ENCODE assay signal across 8 mouse cellular contexts in genomic region chr12:98259518-98259852, GRCm38 (mm10). TPM values are rescaled to one million over a fixed set of nuclear protein-coding genes. Genes with fewer than 3 reads are reported as not detected.
DNase-seq lines count a peak whose midpoint lies in the region; ATAC-seq and TF ChIP-seq lines count a peak whose summit lies in the region.

No protein-coding gene starts in this region.

- H3K9ac ChIP-seq in heart, embryonic 11.5 days (ENCODE audit: low read depth, low read length), result peak overlapping the region; percentile 97
- peak overlapping the region; percentile 94 for H3K9ac ChIP-seq in CH12.LX (ENCODE audit: insufficient read depth, low read depth)
- peak overlapping the region; percentile 34 for H3K9ac ChIP-seq in forebrain, embryonic 16.5 days (replicated peaks; ENCODE audit: low read depth, low read length)
- peak overlapping the region; percentile 75; the same call in 1 of the 2 replicates for H3K9ac ChIP-seq in liver, embryonic 15.5 days

- H3K79me2 ChIP-seq in CH12.LX (replicated peaks; ENCODE audit: control insufficient read depth, extremely low read depth, insufficient read depth, poor library complexity, severe bottlenecking), result 0 out of 2 replicates have a peak, but pooled peaks cover 2% of the 10 kb centered on the region

- H3K4me3 ChIP-seq in heart, embryonic 11.5 days (ENCODE audit: low read depth, low read length), result peak overlapping the region; percentile 82
- H3K4me3 ChIP-seq in CH12.LX (replicated peaks in 1 of 3; ENCODE audit: low read depth in 2 of 3, low read length in 2 of 3, poor library complexity in 1 of 3), result peak overlapping the region; percentile 78 to 99 (median 88)
- peak overlapping the region; percentile 72 for H3K4me3 ChIP-seq in forebrain, embryonic 16.5 days (replicated peaks; ENCODE audit: low read length)
- H3K4me3 ChIP-seq in liver, embryonic 15.5 days (replicated peaks), result peak overlapping the region; percentile 74

- TF ChIP-seq POLR2A in CH12.LX (IDR thresholded peaks at IDR 0.05; ENCODE audit: low read depth, low read length), result no peak; the same call in 1 of the 2 replicates

- no peaks in the 10 kb centered on the region for H3K9me3 ChIP-seq in heart, embryonic 11.5 days (replicated peaks; ENCODE audit: control insufficient read depth, low read length)
- H3K9me3 ChIP-seq in CH12.LX (replicated peaks; ENCODE audit: low read length), result no peaks in the 10 kb centered on the region
- H3K9me3 ChIP-seq in forebrain, embryonic 16.5 days (ENCODE audit: control insufficient read depth, low read length), result no peaks in the 10 kb centered on the region
- no peaks in the 10 kb centered on the region for H3K9me3 ChIP-seq in liver, embryonic 15.5 days (replicated peaks)

- H3K4me1 ChIP-seq in heart, embryonic 11.5 days (ENCODE audit: control insufficient read depth, insufficient read depth, low read length), result no peaks in the 10 kb centered on the region
- H3K4me1 ChIP-seq in CH12.LX (ENCODE audit: control insufficient read depth in 1 of 2, insufficient read depth in 2 of 2), result peaks cover 10 to 36% of the 10 kb centered on the region in 2 experiments
- H3K4me1 ChIP-seq in forebrain, embryonic 16.5 days (replicated peaks; ENCODE audit: control insufficient read depth, insufficient read depth, low read length), result peaks cover 5% of the 10 kb centered on the region
- 0 out of 2 replicates have a peak, but pooled peaks cover 4% of the 10 kb centered on the region for H3K4me1 ChIP-seq in liver, embryonic 15.5 days (replicated peaks)

- no peaks in the 10 kb centered on the region for H3K27me3 ChIP-seq in heart, embryonic 11.5 days (ENCODE audit: control insufficient read depth, insufficient read depth, low read length)
- no peaks in the 10 kb centered on the region for H3K27me3 ChIP-seq in CH12.LX (replicated peaks)
- no peaks in the 10 kb centered on the region for H3K27me3 ChIP-seq in forebrain, embryonic 16.5 days (replicated peaks; ENCODE audit: control insufficient read depth, insufficient read depth, low read length)
- no peaks in the 10 kb centered on the region for H3K27me3 ChIP-seq in liver, embryonic 15.5 days

- TF ChIP-seq EP300 in CH12.LX (IDR thresholded peaks at IDR 0.05; ENCODE audit: low read length), result no peak

- ATAC-seq in heart, embryonic 11.5 days (replicated peaks; ENCODE audit: insufficient number of reproducible peaks, low FRiP score, low TSS enrichment), result no peak; the same call in 1 of the 2 replicates
- no peak for ATAC-seq in forebrain, embryonic 16.5 days
- ATAC-seq in liver, embryonic 15.5 days (ENCODE audit: insufficient read depth), result no peak
- ATAC-seq in granulocyte monocyte progenitor cell, adult 5-6 weeks (replicated peaks; ENCODE audit: poor library complexity, severe bottlenecking), result no peak

- H3K4me2 ChIP-seq in heart, embryonic 11.5 days, result peak overlapping the region; percentile 79
- H3K4me2 ChIP-seq in CH12.LX (ENCODE audit: insufficient read depth, low read depth, poor library complexity, severe bottlenecking), result peak overlapping the region; percentile 59
- H3K4me2 ChIP-seq in forebrain, embryonic 16.5 days (ENCODE audit: low read length), result peak overlapping the region; percentile 67
- H3K4me2 ChIP-seq in liver, embryonic 15.5 days, result peak overlapping the region; percentile 82

- TF ChIP-seq CTCF in CH12.LX (conservative IDR thresholded peaks at IDR 0.05 in 1 of 2, IDR thresholded peaks at IDR 0.05 in 1 of 2; ENCODE audit: low read depth in 2 of 2, low read length in 2 of 2), result no peak

- 0 out of 2 replicates have a peak, but pooled peaks cover 2% of the 10 kb centered on the region for H3K36me3 ChIP-seq in heart, embryonic 11.5 days (ENCODE audit: control insufficient read depth, insufficient read depth, low read length)
- H3K36me3 ChIP-seq in CH12.LX (replicated peaks in 1 of 2; ENCODE audit: control insufficient read depth in 1 of 2, insufficient read depth in 1 of 2, low read length in 1 of 2), result no peaks in the 10 kb centered on the region
- H3K36me3 ChIP-seq in forebrain, embryonic 16.5 days (ENCODE audit: control insufficient read depth, insufficient read depth), result no peaks in the 10 kb centered on the region
- no peaks in the 10 kb centered on the region for H3K36me3 ChIP-seq in liver, embryonic 15.5 days (replicated peaks)

- TF ChIP-seq RAD21 in CH12.LX (IDR thresholded peaks at IDR 0.05; ENCODE audit: low read depth, low read length), result no peak

- in situ Hi-C loops in CH12.LX (cut with MboI; ENCODE audit: low pct_ligation_motif_present, low pct_unique_long_range_greater_than_20kb, low sequenced_read_pairs), result no loop called here

- WGBS in heart, embryonic 11.5 days (ENCODE audit: insufficient replicate concordance), result 2% methylated on average over 12 of the region's 12 CpGs
- WGBS in forebrain, embryonic 16.5 days, result 5% methylated on average over 12 of the region's 12 CpGs
- WGBS in liver, embryonic 15.5 days (ENCODE audit: insufficient replicate concordance), result 1% methylated on average over 12 of the region's 12 CpGs

- DNase-seq in heart, postnatal 10 days, result no peak
- DNase-seq in CH12.LX (ENCODE audit: extremely low read depth), result no peak
- DNase-seq in ovary, postnatal 14 days (ENCODE audit: low spot score), result no peak
- no peak for DNase-seq in cerebellum, adult 11 months

- dilution Hi-C loops in CH12.LX (cut with MboI; ENCODE audit: extremely low pct_ligation_motif_present, extremely low pct_unique_long_range_greater_than_20kb, low sequenced_read_pairs), result no loop called here

- peak overlapping the region; percentile 97 for H3K27ac ChIP-seq in heart, embryonic 11.5 days (ENCODE audit: low read depth, low read length)
- no peak overlapping the region for H3K27ac ChIP-seq in CH12.LX (ENCODE audit: insufficient read depth, low read depth)
- H3K27ac ChIP-seq in forebrain, embryonic 16.5 days (ENCODE audit: low read length), result no peak overlapping the region
- peak overlapping the region; percentile 79; the same call in 1 of the 2 replicates for H3K27ac ChIP-seq in liver, embryonic 15.5 days (replicated peaks)

- intact Hi-C loops in heart, postnatal 10 days (cut with DNase I), result no loop called here

TF ChIP-seq in CH12.LX, 34 proteins besides CTCF, POLR2A, EP300 and RAD21:
- TF ChIP-seq ELF1 (IDR thresholded peaks at IDR 0.05; ENCODE audit: low read depth, low read length) (peak; percentile 3; the same call in 1 of the 2 replicates), ETS1 (conservative IDR thresholded peaks at IDR 0.05; ENCODE audit: low read depth, low read length) (no peak), SIN3A (IDR thresholded peaks at IDR 0.05; ENCODE audit: low read length) (no peak), TBP (conservative IDR thresholded peaks at IDR 0.05; ENCODE audit: low read depth, low read length) (0 out of 2 replicates have a peak, but pooled peaks have one; percentile 36)

RNA-seq across cellular contexts. Expression of gene Galc, which starts 0.2 kb away (rescaled TPM):
- polyA plus RNA-seq in heart, embryonic 11.5 days (2014; fragmentation: Nextera tagmentation; extraction: Ambion mirVana), result 6.8 and 9.5 TPM in 2 replicates
- total RNA-seq in heart, postnatal 10 days (2021), result 10 to 100 TPM in 1 of 2 experiments, 1 to 10 TPM in 1; 9.9 to 11.7 TPM
- total RNA-seq in CH12.LX (2012; rRNA removed) (4.7 and 6.4 TPM in 2 replicates), CH12.LX (2014; rRNA removed) (1.6 and 1.8 TPM in 2 replicates)
- 8.6 and 9.1 TPM in 2 replicates for polyA plus RNA-seq in CH12.LX (2012; ENCODE audit: insufficient read length, low read depth)
- polyA plus RNA-seq in forebrain, embryonic 16.5 days (2015; fragmentation: Nextera tagmentation; extraction: Ambion mirVana), result 10.0 and 10.3 TPM in 2 replicates
- polyA plus RNA-seq in liver, embryonic 15.5 days (2015; fragmentation: Nextera tagmentation; extraction: Ambion mirVana), result 2.2 and 2.6 TPM in 2 replicates
- 12.8 and 13.5 TPM in 2 replicates for total RNA-seq in granulocyte monocyte progenitor cell, adult 5-6 weeks (2014; fragmentation: Nextera tagmentation)
- total RNA-seq in granulocyte monocyte progenitor cell, adult 5-6 weeks (2017), result 7.0 and 10.4 TPM in 2 replicates

RNA-seq across cellular contexts. Expression of gene Gpr65, which starts 8.9 kb away (rescaled TPM):
- polyA plus RNA-seq in heart, embryonic 11.5 days (2014; fragmentation: Nextera tagmentation; extraction: Ambion mirVana), result 0.42 and 0.48 TPM in 2 replicates
- under 1 TPM; 0.57 to 0.72 TPM for total RNA-seq in heart, postnatal 10 days (2021)
- 31.0 and 31.9 TPM in 2 replicates for total RNA-seq in CH12.LX (2012; rRNA removed)
- total RNA-seq in CH12.LX (2014; rRNA removed), result 80.3 and 84.1 TPM in 2 replicates
- polyA plus RNA-seq in CH12.LX (2012; ENCODE audit: insufficient read length, low read depth), result 72.6 and 80.5 TPM in 2 replicates
- polyA plus RNA-seq in forebrain, embryonic 16.5 days (2015; fragmentation: Nextera tagmentation; extraction: Ambion mirVana), result 0.19 TPM in 1 of 2 replicates, not detected in the other
- polyA plus RNA-seq in liver, embryonic 15.5 days (2015; fragmentation: Nextera tagmentation; extraction: Ambion mirVana), result 2.7 and 3.3 TPM in 2 replicates
- 21.4 and 39.2 TPM in 2 replicates for total RNA-seq in granulocyte monocyte progenitor cell, adult 5-6 weeks (2014; fragmentation: Nextera tagmentation)
- total RNA-seq in granulocyte monocyte progenitor cell, adult 5-6 weeks (2017), result 38.9 and 44.3 TPM in 2 replicates

Comparison
In these comparisons a context has a peak if more than half of its experiments do, and no peak if none do; other contexts are left out.
1. H3K27ac ChIP-seq: peak in heart, embryonic 11.5 days (single experiment) and liver, embryonic 15.5 days (single experiment); none in CH12.LX (single experiment) and forebrain, embryonic 16.5 days (single experiment).
2. H3K9ac ChIP-seq: peak in every context shown above with its lines; median percentile 97 in heart, embryonic 11.5 days; 94 in CH12.LX; 75 in liver, embryonic 15.5 days; 34 in forebrain, embryonic 16.5 days.
3. RNA of gene Gpr65, which starts 8.9 kb away (polyA plus RNA-seq): 72.6 to 80.5 TPM in CH12.LX; 2.7 to 3.3 TPM in liver, embryonic 15.5 days, 0.42 to 0.48 TPM in heart, embryonic 11.5 days and 0.19 TPM in forebrain, embryonic 16.5 days; every median in the first group is over 10 times any median in the second.
4. Peak in every context shown above with its lines, with median percentiles within 50 percentile points of each other: H3K4me2 ChIP-seq and H3K4me3 ChIP-seq.